Mouse (Mus musculus) lung, postnatal 10 days (tissue): Measurements from ENCODE around the gene Nceh1.
"Not testable (repeated sequence)": the region's sequence is repeated elsewhere in the genome, so short reads cannot be mapped to it uniquely, and the experiment has no call there.

ENCODE experiments used
- DNase-seq: peaks from one replicate; pipeline ENCODE4 v3.0.0; 2021

The Nceh1 gene

DNA sequence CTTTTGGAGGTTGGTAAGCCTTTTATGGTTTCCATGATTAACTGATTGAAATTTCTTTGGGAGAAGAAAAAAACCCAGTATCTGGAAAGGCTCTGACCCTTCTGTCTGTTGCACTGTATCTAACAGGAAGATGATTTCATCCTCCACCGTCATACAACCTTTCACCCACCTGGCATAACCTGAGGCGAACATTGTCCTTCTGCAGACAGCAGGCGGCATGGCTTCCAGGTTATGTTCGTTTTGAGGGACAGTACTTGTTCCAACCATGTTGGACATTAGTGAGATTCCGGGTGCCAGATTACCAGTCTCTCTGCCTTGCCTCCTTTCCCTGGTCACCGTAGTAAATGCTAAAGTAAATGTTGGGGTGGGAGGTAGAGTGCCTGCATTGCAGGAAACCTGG lies 51.1 kb downstream of the Nceh1 start:
- DNase-seq: no peak

DNA sequence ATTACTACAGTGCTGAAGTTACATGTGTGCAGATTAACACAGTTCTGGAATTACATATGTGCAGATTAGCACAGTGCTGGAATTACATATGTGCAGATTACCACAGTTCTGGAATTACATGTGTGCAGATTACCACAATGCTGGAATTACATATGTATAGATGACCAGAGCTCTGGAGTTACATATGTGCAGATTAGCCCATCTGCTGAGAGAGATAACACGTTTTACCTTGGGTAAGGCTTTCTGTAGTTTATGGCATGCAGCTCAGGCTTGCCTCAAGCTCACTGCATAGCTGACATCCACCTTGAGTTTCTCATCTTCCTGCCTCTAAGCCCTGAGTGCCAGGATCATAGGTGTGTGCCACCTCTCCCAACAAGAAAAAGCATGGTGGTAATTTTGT lies 52.2 kb downstream of the Nceh1 start:
- DNase-seq: no peak

DNA sequence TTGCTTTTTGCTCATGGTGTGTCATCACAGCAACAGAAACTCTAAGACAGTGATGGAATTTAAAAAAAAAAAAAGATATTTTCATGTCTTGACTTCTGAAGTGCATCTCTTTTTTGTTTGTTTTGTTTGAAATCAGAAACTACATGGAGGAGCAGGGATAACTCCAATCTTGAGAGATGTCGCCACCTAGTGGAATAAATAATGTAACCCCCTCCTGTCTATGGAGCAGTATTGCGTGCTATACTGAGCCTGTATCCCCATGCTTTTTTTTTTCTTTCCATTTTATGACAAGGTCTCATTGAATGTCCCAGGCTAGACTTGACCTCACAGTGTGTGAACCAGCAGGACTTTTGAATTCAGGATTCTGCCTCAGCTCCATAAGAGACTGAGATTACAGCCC lies 54.5 kb downstream of the Nceh1 start:
- DNase-seq: peak; percentile 78

DNA sequence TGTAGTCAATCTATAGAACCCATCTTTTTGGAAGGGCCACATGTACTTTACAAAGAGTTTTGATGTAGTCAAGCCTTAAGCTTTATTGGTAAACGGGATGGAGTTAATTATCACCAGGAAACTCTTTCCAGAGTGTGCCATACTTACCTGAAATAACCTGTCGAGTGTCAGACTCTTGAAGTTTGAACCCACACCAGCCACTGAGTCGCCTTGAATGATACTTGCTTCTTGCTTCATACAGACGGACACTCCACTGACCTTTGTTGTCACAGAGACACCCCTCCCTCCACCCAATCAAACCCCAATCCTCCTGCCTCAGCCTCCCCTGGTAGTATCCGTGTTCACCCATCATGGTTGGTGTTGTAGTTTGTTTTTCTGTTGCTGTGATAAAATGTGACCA lies 55.8 kb downstream of the Nceh1 start:
- no peak for DNase-seq

- no peak for DNase-seq
Observed at GRCm38 (mm10) chr3:27239568-27239967, 56.8 kb downstream of the Nceh1 start.

GRCm38 (mm10) chr3:27241864-27242263 lies 59.1 kb downstream of the Nceh1 start:
- DNase-seq: no peak

- DNase-seq: no peak
Observed at GRCm38 (mm10) chr3:27246166-27246565, 63.4 kb downstream of the Nceh1 start.

GRCm38 (mm10) chr3:27247785-27248184 lies 65.0 kb downstream of the Nceh1 start:
- DNase-seq: no peak

DNA sequence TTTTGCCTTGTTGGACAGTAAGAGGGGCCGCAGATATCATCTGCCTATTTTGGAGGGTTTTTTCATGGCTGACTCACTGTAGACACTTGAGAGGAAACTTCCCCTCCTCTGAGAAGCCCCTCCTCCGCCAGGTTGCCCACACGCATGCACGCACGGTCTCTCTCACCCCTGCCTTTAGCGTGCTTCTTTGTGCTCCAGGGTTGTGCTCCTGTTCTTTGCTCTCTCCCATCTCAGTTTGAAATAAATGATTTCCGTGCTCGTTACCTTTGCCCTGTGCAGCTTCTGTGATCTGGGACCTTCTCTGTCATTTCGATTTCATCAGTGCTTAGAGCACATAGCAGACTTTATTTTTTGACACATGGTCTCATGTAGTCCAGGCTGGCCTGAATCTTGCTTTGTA lies 66.3 kb downstream of the Nceh1 start:
- no peak for DNase-seq

GRCm38 (mm10) chr3:27250936-27251335 lies 68.2 kb downstream of the Nceh1 start:
- DNase-seq: no peak

DNA sequence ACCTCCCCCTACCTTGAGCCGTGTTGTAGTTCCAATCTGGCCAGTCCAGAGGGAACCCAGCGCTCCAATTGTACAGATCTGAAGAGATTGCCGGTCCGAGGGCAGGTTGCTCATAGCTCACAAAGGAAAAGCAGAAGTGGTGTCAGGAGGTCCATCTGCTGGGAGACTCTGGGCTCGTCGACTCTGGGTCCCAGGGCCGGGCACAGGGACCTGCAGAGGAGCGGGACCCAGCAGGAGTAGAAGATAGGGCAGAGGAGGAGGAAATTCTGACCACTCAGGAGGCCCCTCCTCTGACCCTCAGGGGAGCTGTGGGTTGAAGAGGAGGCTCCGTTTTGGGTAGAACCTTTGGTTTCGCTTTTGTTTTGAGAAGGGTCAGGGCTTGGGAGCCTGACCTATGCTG lies 75.7 kb downstream of the Nceh1 start:
- no peak for DNase-seq

GRCm38 (mm10) chr3:27260393-27260792 lies 77.6 kb downstream of the Nceh1 start:
- DNase-seq: no peak

DNA sequence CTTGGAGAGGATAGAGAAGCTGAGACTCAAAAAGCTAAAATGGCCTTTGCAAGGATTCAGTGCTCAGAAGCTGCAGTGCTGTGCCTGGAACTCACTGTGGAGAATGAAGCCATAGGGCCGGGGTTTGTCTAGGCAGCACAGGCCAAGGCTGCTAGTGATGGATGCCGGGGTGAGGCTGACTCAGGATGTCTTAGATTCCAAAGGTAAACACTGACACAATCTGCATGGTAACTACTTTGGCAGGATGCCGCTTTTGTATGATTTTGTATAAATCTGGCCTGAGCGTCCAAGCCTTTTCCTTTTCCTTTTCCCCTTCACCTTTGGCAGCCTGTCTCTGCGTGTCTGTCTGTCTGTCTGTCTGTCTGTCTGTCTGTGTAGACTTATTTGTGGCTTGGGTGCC lies 84.6 kb downstream of the Nceh1 start:
- peak; percentile 87 for DNase-seq

DNA sequence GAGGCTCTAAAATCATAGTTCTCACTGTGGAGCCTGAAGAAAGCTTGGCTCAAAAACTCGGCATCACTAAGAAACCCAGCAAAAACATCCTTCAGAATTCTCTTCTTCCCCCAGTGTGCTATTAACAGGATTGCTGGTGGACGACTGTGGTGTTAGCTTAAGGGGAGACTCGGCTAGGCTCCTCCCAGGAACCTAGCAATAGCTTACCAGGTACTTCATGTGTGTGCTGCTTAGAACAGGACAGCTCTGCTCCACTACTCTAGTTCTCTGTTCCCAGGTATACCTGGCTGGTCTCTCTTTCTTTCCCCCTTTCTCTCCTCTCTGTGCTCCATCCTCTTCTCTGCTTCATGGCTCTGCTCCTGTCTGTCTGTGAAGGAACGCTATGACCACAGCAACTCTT lies 85.1 kb downstream of the Nceh1 start:
- no peak for DNase-seq

DNA sequence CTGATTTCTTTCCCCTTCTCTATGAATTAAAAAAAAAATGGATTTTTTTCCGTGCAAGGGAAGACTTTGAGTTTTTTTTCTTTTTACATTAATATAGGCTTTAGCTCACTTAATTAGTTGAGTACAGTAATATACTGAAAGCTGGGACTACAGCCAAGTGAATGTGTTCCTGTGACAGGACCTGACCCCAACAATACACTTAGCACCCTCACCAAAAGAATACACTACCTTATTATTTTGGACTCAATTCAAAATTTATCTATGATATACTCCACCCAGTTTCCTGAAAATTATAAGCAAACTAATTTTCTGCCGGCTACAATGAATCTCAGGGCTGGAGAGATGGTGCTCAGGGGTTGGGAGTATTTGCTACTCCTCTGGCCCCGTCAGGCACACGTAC lies 86.4 kb downstream of the Nceh1 start:
- DNase-seq: peak; percentile 29

DNA sequence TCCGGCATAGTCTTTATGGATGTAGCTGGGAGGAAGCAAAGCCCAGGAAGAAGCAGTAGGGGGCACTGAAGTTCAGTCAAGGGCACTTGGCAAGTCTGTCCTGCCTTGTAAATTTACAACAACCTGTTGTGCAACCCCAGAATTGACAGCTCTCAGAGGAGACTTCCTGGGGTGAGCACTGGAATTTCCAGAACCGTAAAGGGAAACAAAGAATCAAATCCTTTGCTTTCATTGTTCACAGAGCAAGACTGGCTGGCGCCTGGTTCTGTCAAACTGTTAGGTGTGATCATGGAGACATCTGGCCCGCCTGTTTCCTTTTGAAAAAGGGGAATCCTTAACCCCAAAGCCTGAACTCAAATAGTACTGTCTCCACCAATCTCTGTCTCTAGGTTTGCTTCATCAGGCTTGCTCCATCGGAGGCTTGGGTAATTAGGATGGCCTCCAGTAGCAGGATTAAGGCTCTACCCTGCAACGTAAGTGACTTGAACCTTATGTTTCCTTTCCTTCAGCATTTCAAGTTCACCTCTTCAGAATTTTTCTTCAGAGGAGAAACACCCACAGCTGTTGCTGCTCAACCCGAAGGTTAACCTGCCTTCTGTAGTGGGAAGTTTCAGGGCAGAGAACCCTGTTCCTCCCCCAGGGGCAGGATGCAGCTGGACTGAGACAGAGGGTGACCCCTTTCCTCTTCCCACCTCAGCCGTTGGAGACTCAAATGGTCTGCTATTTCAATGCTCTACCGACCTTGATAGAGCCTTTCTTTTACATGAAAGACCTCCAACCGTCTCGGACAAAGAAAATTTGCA lies 87.6 kb downstream of the Nceh1 start:
- peak; percentile 89 for DNase-seq

DNA sequence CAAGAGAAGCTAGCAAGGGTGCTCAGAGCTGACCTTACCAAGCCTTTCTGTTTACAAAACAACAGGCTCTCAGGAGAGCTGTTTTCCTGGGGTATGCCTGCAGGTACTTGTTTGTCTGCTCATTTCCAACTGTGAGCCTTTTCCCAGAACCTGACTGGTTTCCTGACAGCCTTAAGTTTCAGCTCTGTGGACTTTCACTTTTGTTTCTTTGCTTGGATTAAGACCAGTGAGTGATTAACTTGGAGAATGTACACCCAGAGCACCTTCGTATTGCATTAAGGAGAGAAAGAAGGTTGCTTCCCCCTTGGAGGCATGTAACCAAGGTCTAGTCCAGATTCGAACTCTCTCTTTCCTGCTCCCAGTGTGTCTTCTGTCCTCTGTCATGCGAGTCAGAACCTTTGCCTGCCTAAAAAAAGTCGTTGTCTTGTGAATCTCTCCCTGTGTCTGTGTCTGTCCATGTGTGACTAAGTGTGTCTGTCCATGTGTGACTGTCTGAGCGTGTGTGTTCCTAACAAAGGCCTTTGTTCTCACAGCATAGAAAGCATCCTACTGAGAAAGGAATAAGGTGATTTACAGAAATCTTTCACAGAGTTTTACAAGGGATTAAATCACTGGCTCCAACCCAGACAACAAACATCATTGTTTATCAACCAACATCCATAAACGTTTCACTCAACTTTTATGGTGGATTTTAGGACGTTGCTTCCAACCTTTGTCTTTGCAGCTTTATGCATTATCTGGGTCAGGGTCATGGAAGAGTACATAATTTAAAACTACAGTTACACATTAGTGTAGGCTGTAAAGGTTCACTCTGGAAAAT lies 90.4 kb downstream of the Nceh1 start:
- no peak for DNase-seq

GRCm38 (mm10) chr3:27279286-27279925 lies 96.6 kb downstream of the Nceh1 start:
- DNase-seq: not testable (repeated sequence)

DNA sequence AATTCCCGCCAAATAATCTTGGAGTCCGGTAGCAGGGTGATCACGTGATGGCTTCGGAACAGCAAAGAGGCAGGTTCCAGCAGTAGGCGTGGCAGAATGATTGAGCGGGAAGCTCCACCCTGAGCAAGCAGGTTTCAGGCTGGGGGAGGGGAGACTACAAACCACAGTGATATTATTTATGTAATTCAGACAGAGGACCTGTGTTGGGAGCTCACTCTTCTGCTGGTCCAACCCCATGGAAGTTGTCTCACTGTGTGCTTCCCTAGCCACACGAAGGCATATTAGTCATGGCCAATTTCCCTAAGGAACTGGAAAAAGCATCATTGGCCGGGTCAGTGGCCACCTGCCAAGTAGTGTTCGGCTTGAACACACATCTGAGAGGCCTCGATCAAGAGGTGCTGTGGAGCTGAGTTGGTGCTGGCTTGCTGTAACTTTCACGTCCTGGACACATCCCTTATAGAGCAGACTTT lies 97.5 kb downstream of the Nceh1 start:
- DNase-seq: peak; percentile 63

DNA sequence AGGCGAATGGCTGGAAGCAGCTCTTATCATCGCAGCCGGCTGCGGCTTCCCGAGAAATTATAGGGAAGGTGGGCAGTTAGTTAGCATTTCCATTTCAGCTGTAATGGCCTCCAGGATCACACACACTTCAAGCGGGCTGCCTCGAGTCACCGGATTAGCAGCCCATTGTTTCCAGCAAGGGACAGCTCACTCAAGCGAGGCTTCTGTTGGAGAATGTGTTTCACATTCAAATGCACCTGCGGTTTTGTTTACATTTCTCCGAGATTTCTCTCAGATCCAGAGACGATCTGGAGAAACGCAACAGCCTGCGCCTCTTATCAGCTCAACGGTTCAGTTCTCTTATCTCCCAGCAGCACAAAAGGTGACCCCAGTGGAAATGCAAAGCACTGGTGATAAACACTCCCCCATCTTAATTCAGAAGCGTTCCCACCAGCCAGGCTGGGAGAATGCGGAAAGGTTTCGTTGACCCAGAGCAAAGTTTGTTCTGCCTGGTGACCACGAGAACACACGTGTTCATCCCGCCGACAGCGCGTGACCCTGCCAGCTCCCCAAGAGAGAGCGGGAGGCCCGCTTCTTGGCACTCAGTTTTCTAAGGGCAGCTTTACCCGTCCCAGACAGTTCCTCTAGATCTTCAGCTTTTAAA lies 100.4 kb downstream of the Nceh1 start:
- DNase-seq: no peak

- no peak for DNase-seq
Observed at GRCm38 (mm10) chr3:27283796-27284195, 101.0 kb downstream of the Nceh1 start.

GRCm38 (mm10) chr3:27284227-27284626 lies 101.5 kb downstream of the Nceh1 start:
- DNase-seq: no peak

GRCm38 (mm10) chr3:27285072-27285471 lies 102.3 kb downstream of the Nceh1 start:
- peak; percentile 48 for DNase-seq
